Mouse (Mus musculus) midbrain, embryonic 15.5 days (tissue): ENCODE results near the gene Gkn1. TPM values are rescaled to one million over a fixed set of nuclear protein-coding genes. Genes with fewer than 3 reads are reported as not detected.

Experiments used
- ATAC-seq: fragments of 200-750 bp; cut with Nextera tagmentation; replicated peaks from 2 replicates; pipeline ENCODE4 v1.8.0; 2017; ENCODE audit warnings: moderate TSS enrichment
- H3K27ac ChIP-seq: fragments of 300-500 bp; sonication (generic); 2 replicates; pipeline ENCODE4 v1.5.1; 2015; ENCODE audit warnings: mild to moderate bottlenecking, inconsistent platforms
- H3K27me3 ChIP-seq: fragments of 300-500 bp; sonication (generic); replicated peaks from 2 replicates; pipeline ENCODE4 v1.6.1; 2015; ENCODE audit warnings: inconsistent platforms
- H3K36me3 ChIP-seq: fragments of 300-500 bp; sonication (generic); replicated peaks from 2 replicates; pipeline ENCODE4 v1.6.1; 2015; ENCODE audit warnings: inconsistent platforms
- H3K4me1 ChIP-seq: fragments of 300-500 bp; sonication (generic); 2 replicates; pipeline ENCODE4 v1.6.1; 2015; ENCODE audit warnings: inconsistent platforms
- H3K4me2 ChIP-seq: fragments of 300-500 bp; sonication (generic); 2 replicates; pipeline ENCODE4 v1.6.1; 2015; ENCODE audit warnings: inconsistent platforms, mild to moderate bottlenecking, moderate library complexity
- H3K4me3 ChIP-seq: fragments of 300-500 bp; sonication (generic); 2 replicates; pipeline ENCODE4 v1.5.1; 2015; ENCODE audit warnings: mild to moderate bottlenecking, inconsistent platforms
- H3K9ac ChIP-seq: fragments of 300-500 bp; sonication (generic); 2 replicates; pipeline ENCODE4 v1.6.1; 2015; ENCODE audit warnings: mild to moderate bottlenecking, inconsistent platforms
- H3K9me3 ChIP-seq: fragments of 300-500 bp; sonication (generic); 2 replicates; pipeline ENCODE4 v1.6.1; 2016; ENCODE audit warnings: inconsistent platforms
- WGBS: fragments of 180-500 bp; shearing (Covaris S2); methylation state at CpG from one replicate; pipeline ENCODE4 v1.1.7; 2015; ENCODE audit warnings: mixed read lengths; 5-methylcytosine and 5-hydroxymethylcytosine counted together
- polyA plus RNA-seq: library from polyadenylated mRNA; unstranded; fragments of >200 nt; fragmentation: Nextera tagmentation; extraction: Ambion mirVana; gene quantifications from 2 replicates; pipeline ENCODE4 v1.2.1, GENCODE M21; 2015

Gene Gkn1
- polyA plus RNA-seq, 1 experiment from 2014 or later = not detected

- no peak overlapping the region for H3K4me2 ChIP-seq
- H3K27me3 ChIP-seq = no peaks in the 10 kb centered on the region
- no peak overlapping the region for H3K9ac ChIP-seq
- peaks cover 3% of the 10 kb centered on the region; the same call in 1 of the 2 replicates for H3K4me1 ChIP-seq
- no peak overlapping the region for H3K27ac ChIP-seq
- no peaks in the 10 kb centered on the region for H3K9me3 ChIP-seq
- ATAC-seq = no peak
- no peaks in the 10 kb centered on the region for H3K36me3 ChIP-seq
- 85% methylated on average over 8 of the region's 8 CpGs for WGBS
- H3K4me3 ChIP-seq = no peak overlapping the region
These were observed 46.3 kb downstream of the Gkn1 start for GRCm38 (mm10) chr6:87304486-87304885.

GRCm38 (mm10) chr6:87302746-87303145 is 48.0 kb downstream of the Gkn1 start:
- WGBS = 62% methylated on average over 5 of the region's 5 CpGs
- H3K27ac ChIP-seq = no peak overlapping the region
- H3K4me3 ChIP-seq = no peak overlapping the region
- no peak for ATAC-seq
- no peaks in the 10 kb centered on the region for H3K36me3 ChIP-seq
- no peak overlapping the region for H3K9ac ChIP-seq
- H3K27me3 ChIP-seq = no peaks in the 10 kb centered on the region
- H3K9me3 ChIP-seq = no peaks in the 10 kb centered on the region
- no peak overlapping the region for H3K4me2 ChIP-seq
- peaks cover 5% of the 10 kb centered on the region for H3K4me1 ChIP-seq

GRCm38 (mm10) chr6:87301991-87302390 is 48.8 kb downstream of the Gkn1 start:
- Histone ChIP-seq H3K4me2 (no peak overlapping the region), H3K36me3 (no peaks in the 10 kb centered on the region), H3K9me3 (no peaks in the 10 kb centered on the region), H3K27ac (no peak overlapping the region), H3K4me1 (peaks cover 5% of the 10 kb centered on the region), H3K27me3 (no peaks in the 10 kb centered on the region), H3K9ac (no peak overlapping the region), H3K4me3 (no peak overlapping the region)
- no peak for ATAC-seq
- WGBS = 37% methylated on average over 4 of the region's 4 CpGs

Other genes starting within 250 kb of the Gkn1 start
- 0.15 TPM in 1 of 2 replicates, not detected in the other for gene D6Ertd527e, start 246.2 kb downstream of the Gkn1 start, polyA plus RNA-seq
- gene Antxr1, start 15.1 kb downstream of the Gkn1 start, polyA plus RNA-seq = 3.4 and 3.9 TPM in 2 replicates
- gene Gkn2, start 22.4 kb upstream of the Gkn1 start, polyA plus RNA-seq = not detected in 2 replicates
- 0.28 and 0.67 TPM in 2 replicates for gene Gkn3, start 38.0 kb upstream of the Gkn1 start, polyA plus RNA-seq
- gene Bmp10, start 78.1 kb upstream of the Gkn1 start, polyA plus RNA-seq = not detected in 2 replicates
- 1.8 and 1.9 TPM in 2 replicates for gene Arhgap25, start 182.3 kb upstream of the Gkn1 start, polyA plus RNA-seq
- gene Prokr1, start 239.8 kb upstream of the Gkn1 start, polyA plus RNA-seq = 2.0 and 2.1 TPM in 2 replicates